Mouse (Mus musculus): ENCODE data around the gene Eloa.

- TF ChIP-seq CTCF (IDR thresholded peaks at IDR 0.05; ENCODE audit: low read depth, low read length) (no peak), POLR2A (IDR thresholded peaks at IDR 0.05; ENCODE audit: extremely low read depth, insufficient read depth, low read length) (no peak)
These were observed 26.9 kb upstream of the Eloa start for GRCm38 (mm10) chr4:136048291-136049032.
